Mouse (Mus musculus) embryo, embryonic 10.5 days (tissue): ENCODE data around the gene Btbd3.
"Not testable (repeated sequence)": the region's sequence is repeated elsewhere in the genome, so short reads cannot be mapped to it uniquely, and the experiment has no call there.

ENCODE experiments used
- DNase-seq: peaks from one replicate; pipeline ENCODE4 v3.0.0-alpha.2; 2015; ENCODE audit warnings: low spot score

The Btbd3 gene

GRCm38 (mm10) chr2:138279641-138280040 is 23.3 kb downstream of the Btbd3 start:
- DNase-seq, result no peak

GRCm38 (mm10) chr2:138280225-138280711 is 23.9 kb downstream of the Btbd3 start:
- DNase-seq, result peak; percentile 37

- DNase-seq, result no peak
Measured at GRCm38 (mm10) chr2:138281550-138282201, 25.3 kb downstream of the Btbd3 start.

- no peak for DNase-seq
Measured at GRCm38 (mm10) chr2:138283372-138283771, 27.0 kb downstream of the Btbd3 start.

GRCm38 (mm10) chr2:138283856-138284255 is 27.5 kb downstream of the Btbd3 start:
- no peak for DNase-seq

- DNase-seq, result no peak
Measured at GRCm38 (mm10) chr2:138285811-138286210, 29.4 kb downstream of the Btbd3 start.

- DNase-seq, result no peak
Measured at GRCm38 (mm10) chr2:138290154-138290553, 33.8 kb downstream of the Btbd3 start.

- no peak for DNase-seq
Measured at GRCm38 (mm10) chr2:138294286-138294685, 37.9 kb downstream of the Btbd3 start.

GRCm38 (mm10) chr2:138306236-138306635 is 49.9 kb downstream of the Btbd3 start:
- DNase-seq, result no peak

GRCm38 (mm10) chr2:138315644-138316043 is 59.3 kb downstream of the Btbd3 start:
- DNase-seq, result no peak

- DNase-seq, result no peak
Measured at GRCm38 (mm10) chr2:138320408-138320807, 64.0 kb downstream of the Btbd3 start.

- no peak for DNase-seq
Measured at GRCm38 (mm10) chr2:138321041-138321481, 64.7 kb downstream of the Btbd3 start.

- no peak for DNase-seq
Measured at GRCm38 (mm10) chr2:138322270-138323114, 66.1 kb downstream of the Btbd3 start.

- DNase-seq, result no peak
Measured at GRCm38 (mm10) chr2:138326367-138326766, 70.0 kb downstream of the Btbd3 start.

GRCm38 (mm10) chr2:138334198-138334597 is 77.8 kb downstream of the Btbd3 start:
- DNase-seq, result not testable (repeated sequence)

GRCm38 (mm10) chr2:138337886-138338494 is 81.6 kb downstream of the Btbd3 start:
- DNase-seq, result no peak

- no peak for DNase-seq
Measured at GRCm38 (mm10) chr2:138338524-138338923, 82.2 kb downstream of the Btbd3 start.

GRCm38 (mm10) chr2:138355366-138355765 is 99.0 kb downstream of the Btbd3 start:
- no peak for DNase-seq

- peak; percentile 32 for DNase-seq
Measured at GRCm38 (mm10) chr2:138362474-138362873, 106.1 kb downstream of the Btbd3 start.

- no peak for DNase-seq
Measured at GRCm38 (mm10) chr2:138365391-138365790, 109.0 kb downstream of the Btbd3 start.

GRCm38 (mm10) chr2:138374556-138374955 is 118.2 kb downstream of the Btbd3 start:
- no peak for DNase-seq

GRCm38 (mm10) chr2:138378855-138379254 is 122.5 kb downstream of the Btbd3 start:
- DNase-seq, result no peak

GRCm38 (mm10) chr2:138384762-138385161 is 128.4 kb downstream of the Btbd3 start:
- DNase-seq, result no peak
